ENCODE assay signal across 1 mouse cellular context in genomic region chr13:48625433-48626184, GRCm38 (mm10).
TF ChIP-seq lines count a peak whose summit lies in the region.

Gene Ptpdc1, minus strand, starts transcription at chr13:48625664.

TF ChIP-seq in MEL, 35 proteins besides CTCF, POLR2A, EP300 and RAD21 (continued from another document):
- TF ChIP-seq TBP (IDR thresholded peaks at IDR 0.05; ENCODE audit: low read depth, low read length) (no peak), HCFC1 (IDR thresholded peaks at IDR 0.05; ENCODE audit: low read depth, low read length) (0 out of 2 replicates have a peak, but pooled peaks have one; percentile 6), MXI1 (IDR thresholded peaks at IDR 0.05; ENCODE audit: low read depth, low read length) (peak; percentile 75), E2F4 (IDR thresholded peaks at IDR 0.05; ENCODE audit: borderline replicate concordance, low read depth, low read length) (no peak), GATA1 (IDR thresholded peaks at IDR 0.05; ENCODE audit: low read depth, low read length) (no peak), MAZ (IDR thresholded peaks at IDR 0.05; ENCODE audit: low read depth, low read length) (0 out of 2 replicates have a peak, but pooled peaks have one; percentile 16), BHLHE40 (IDR thresholded peaks at IDR 0.05; ENCODE audit: borderline replicate concordance, low read depth, low read length) (no peak), POLR2AphosphoS5 (IDR thresholded peaks at IDR 0.05; ENCODE audit: borderline replicate concordance, low read depth, low read length) (no peak), ZC3H11A (IDR thresholded peaks at IDR 0.05; ENCODE audit: low read depth, low read length) (no peak)
